Mouse (Mus musculus) 3T3-L1 (cell line): ENCODE results near the gene Zfp217.
A peak's percentile ranks its signal among the peaks of the same experiment; 100 is the strongest.

Source experiments
- DNase-seq: peaks from one replicate; pipeline ENCODE4 v3.0.0-alpha.2; 2015; ENCODE audit warnings: low read depth, low spot score

The Zfp217 gene

DNA sequence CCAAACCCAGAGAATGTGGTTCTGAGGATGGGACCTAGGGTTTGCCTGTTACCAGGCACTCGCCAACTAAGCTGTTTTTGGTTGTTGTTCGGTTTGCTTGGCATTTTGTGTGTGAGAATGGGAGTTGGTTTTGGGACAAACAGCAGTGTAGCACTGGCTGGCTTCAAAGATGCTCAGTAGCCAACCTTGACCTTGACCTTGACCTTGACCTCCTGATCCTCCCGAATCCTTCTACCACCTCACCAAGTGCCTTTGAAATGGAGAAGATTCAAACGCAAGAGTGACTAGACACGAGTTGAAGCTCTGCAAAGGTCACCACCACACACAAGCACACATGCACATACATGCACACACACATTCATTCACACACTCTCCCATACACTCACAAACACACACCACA, 44.6 kb downstream of the Zfp217 start:
- no peak for DNase-seq

- no peak for DNase-seq
Measured at GRCm38 (mm10) chr2:170101932-170102331, 46.0 kb downstream of the Zfp217 start.

- DNase-seq, result peak; percentile 92
Measured at GRCm38 (mm10) chr2:170101132-170101531, 46.8 kb downstream of the Zfp217 start.

- DNase-seq, result no peak
Measured at GRCm38 (mm10) chr2:170094871-170095270, 53.0 kb downstream of the Zfp217 start.

DNA sequence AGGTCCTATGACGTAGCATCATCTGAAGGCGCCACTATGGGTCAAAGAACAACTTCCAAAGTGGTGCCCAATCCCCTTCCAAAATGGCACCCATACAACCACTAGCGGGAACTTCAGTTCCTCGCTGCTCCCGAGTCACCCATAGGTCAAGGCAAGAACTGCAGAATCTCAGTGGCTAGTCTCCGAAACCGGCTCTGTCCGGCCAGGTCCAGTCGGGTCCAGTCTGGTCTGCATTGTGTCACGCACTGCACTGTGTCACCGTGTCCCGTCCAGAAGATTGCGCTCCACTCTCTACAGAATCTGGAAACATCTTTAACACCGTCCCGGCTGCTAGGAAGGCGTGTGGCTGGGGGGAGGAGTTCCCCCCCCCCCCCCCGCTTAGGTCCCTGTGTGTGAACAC, 53.7 kb downstream of the Zfp217 start:
- no peak for DNase-seq

DNA sequence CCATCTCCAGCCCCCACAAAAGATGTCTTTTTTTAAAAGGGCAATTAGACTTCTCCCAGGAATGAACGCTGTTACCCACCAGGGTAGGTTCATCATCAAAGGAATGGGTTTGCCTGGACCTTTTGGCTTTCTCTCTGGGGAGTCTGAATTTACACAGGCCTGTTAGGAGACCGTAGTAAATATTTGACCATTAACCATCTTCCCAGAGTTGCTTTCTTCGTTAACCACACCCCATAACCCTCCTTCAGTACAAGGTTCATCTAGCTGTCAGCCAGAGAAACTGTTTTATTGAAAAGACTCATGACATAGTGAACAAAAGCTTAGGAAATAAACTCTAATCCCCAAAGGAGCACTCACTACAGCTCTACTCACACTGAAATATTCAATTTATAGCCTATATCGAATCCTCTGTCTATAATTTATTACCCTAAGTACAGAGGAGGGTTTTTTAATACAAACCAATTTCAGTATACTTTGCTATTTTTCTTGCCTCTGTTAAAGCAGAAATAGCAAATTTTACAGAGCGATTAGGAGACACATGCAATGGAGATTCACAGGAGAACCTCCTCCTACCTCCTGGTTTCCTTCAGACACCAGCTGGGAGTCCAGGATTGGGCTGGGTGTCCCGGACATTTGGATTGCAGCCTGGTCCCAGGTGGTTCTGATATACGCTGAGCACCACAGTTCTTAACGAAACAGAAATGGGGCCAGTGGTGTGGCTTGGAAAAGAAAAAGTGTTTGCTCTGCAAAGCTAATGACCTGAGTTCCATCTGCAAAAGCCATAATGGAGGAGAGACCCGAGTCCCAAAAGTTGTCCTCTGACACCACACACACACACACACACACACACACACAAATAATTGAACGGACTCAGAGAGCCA, 56.1 kb downstream of the Zfp217 start:
- DNase-seq, result no peak

DNA sequence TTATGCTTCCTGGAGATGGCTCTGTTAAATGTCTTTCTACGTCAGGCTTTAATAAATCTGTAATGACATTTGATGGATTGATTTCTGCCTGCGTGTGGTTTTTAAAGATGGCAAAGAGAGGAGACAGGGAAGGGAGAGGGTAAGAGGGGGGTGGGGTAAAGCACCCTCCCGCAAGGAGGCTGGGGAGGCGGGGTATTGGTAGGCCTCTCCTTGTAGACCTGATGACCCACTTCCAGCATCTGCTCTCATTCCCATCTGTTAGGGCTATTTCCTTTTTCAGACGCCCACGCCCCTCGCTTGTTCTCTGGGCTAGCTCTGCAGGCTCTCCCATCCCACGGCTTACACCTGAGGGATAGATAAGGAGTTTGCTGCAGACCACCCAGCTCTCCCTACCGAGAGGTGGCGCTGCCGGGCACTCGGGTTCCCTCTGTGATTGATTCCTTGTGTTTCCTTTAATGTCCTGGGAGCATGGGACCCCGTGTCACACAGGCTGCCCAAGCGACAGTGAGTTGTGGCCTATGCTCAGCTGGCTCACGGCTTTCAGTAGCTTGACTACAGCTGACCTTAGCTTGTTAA, 69.4 kb downstream of the Zfp217 start:
- no peak for DNase-seq

- DNase-seq, result no peak
Measured at GRCm38 (mm10) chr2:170078041-170078440, 69.9 kb downstream of the Zfp217 start.

- no peak for DNase-seq
Measured at GRCm38 (mm10) chr2:170076941-170077490, 70.9 kb downstream of the Zfp217 start.

DNA sequence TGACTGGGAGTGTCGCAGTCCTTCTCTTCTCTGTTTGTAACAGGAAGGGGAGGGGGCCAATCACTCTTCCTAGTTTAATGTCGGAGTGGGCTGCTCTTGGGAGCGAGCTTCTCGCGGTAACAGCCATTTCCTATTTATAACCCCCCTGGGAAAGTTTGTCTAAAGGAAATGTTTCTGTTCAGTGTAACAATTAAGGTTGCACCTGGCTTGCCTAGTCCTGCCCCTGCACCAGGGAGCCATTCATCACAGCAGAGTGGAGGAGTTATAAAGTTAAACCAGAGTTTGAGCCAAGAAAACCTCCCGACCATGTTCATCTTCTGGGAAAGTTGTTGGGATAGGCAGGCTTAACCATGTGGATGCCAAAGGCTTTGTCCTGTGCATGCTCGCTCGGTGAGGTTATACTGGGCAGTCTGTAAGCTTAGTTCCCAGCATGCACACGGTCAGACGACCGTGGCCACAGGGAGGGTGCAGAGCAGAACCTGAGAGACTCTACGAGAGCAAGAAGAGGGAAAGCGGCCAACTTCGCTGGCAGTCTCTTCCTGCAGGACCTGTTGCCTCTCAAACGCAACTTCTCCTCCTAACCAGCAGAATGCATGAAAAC, 77.2 kb downstream of the Zfp217 start:
- no peak for DNase-seq

DNA sequence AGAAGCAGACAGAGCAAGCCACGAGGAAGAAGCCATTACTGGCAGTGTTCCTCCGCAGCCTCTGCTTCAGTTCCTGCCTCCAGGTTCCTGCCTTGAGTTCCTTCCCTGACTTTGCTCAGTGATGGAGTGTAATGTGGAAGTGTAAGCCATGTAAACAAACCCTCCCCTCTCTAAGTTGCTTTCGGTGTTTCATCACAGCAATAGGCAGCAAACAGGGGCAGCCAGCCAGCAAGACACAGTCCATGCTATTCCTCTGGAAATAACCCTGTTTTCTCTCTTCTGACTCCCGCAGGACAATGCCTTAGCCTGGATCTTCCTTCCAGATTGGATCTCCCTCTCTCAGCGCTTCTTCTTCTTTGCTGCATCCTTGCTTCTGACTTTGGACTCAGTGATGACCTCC, 77.9 kb downstream of the Zfp217 start:
- no peak for DNase-seq

DNA sequence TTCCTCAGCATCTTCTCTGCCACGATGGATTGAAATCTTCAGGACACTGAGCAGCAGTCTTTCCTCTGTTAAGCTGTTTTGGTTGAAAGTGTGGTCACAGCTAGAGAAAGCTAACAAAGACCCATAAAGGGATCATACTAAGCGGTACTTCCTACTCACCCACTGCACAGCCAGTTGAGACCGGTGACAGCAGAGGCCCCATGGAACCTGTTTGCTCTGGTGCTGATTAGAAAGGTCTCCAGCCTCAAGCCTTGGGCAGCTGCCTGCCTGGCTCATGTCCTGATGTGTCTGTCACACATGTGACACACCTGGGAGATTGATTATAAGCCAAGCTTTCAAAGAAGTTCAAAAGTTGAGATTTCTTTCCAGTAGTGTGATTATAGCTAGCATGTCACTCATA, 85.5 kb downstream of the Zfp217 start:
- no peak for DNase-seq

DNA sequence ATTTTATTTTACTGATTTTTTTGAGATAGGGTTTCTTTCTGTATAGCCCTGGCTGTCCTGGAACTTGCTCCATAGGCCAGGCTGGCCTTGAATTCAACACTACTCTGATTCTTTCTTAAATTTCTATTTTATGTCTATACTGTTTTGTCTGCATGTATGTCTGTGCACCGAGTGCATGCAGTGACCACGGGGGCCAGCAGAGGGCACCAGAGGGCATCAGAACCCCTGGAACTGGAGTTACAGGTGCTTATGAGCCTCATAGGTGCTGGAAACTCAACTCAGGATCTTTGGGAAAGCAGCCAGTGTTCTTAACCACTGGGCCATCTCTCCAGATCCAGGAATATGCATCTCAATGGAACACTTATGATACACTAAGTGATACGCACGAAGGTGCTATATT, 87.8 kb downstream of the Zfp217 start:
- DNase-seq, result peak; percentile 33

GRCm38 (mm10) chr2:170058774-170059173, 89.1 kb downstream of the Zfp217 start:
- no peak for DNase-seq
